Mouse (Mus musculus) cortical plate, adult 2 months (tissue): ENCODE measurements around the gene Acap3.

Source experiments
- CTCF ChIP-seq: fragments of 200-500 bp; IDR thresholded peaks from 2 replicates; pipeline ENCODE4 v1.5.1; 2011; ENCODE audit warnings: mild to moderate bottlenecking, control low read depth, low read length; ENCODE audit not compliant: insufficient read depth; ENCODE audit errors: extremely low read depth
- POLR2A ChIP-seq: fragments of 200-500 bp; IDR thresholded peaks from 2 replicates; pipeline ENCODE4 v1.6.1; 2011; ENCODE audit warnings: mild to moderate bottlenecking, low read length, control low read depth; ENCODE audit not compliant: insufficient read depth; ENCODE audit errors: extremely low read depth

DNA sequence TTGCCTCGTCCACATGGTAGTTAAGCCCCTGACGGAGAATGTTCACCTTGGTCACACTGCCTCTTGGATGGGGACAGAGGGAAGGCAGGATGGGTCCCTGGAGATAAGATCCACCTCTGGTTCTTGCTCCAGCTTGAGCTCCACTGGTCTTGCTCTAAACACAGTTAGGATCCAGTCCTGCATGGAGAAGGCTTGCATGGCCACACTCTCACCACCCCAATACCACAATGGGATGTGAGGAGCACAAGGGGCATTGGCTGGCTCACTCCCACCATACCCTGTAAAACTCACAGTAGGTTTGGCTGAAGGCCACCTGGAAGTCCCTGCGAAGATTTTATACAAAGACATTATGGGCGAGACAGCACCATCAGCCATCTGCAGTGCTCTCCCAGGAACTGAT lies 17.1 kb downstream of the Acap3 start:
- TF ChIP-seq CTCF (no peak), POLR2A (no peak)
